15 mouse cellular contexts compared by ENCODE assay signal in the genomic region with DNA sequence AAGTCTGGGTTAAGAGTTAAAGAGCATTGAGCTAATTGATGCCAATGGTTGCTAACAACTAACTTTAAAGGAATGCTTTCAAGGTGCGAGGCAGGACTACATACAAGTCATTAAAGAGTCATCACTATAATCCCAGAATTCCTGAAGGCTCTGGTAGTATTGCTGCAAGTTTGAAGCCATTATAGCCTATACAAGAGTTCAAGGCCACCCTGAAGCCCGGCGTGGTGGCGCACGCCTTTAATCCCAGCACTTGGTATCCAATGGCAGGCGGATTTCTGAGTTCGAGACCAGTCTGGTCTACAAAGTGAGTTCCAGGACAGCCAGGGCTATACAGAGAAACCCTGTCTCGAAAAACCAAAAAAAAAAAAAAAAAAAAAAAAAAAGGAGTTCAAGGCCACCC. TPM values are rescaled to one million over a fixed set of nuclear protein-coding genes. Genes with fewer than 3 reads are reported as not detected.
DNase-seq lines count a peak whose midpoint lies in the region; ATAC-seq and TF ChIP-seq lines count a peak whose summit lies in the region.
"Not testable (repeated sequence)": the region's sequence is repeated elsewhere in the genome, so short reads cannot be mapped to it uniquely, and the experiment has no call there.
"Had no signal": no experiment of that assay in that cellular context is flagged by ENCODE, and none has a peak within 500 bp of the region (broad histone marks: within the 10 kb centered on the region; RNA-seq: fewer than 3 reads in every experiment).

No protein-coding gene starts in this region.

- peak overlapping the region; percentile 92 for H3K4me3 ChIP-seq in embryonic facial prominence, embryonic 14.5 days (ENCODE audit: low read depth, low read length)
- H3K4me3 ChIP-seq in heart, adult 2 months: peak overlapping the region; percentile 87
- peak overlapping the region; percentile 79 for H3K4me3 ChIP-seq in hindbrain, embryonic 15.5 days
- peak overlapping the region; percentile 92 for H3K4me3 ChIP-seq in layer of hippocampus, adult 2 months
- peak overlapping the region; percentile 87 for H3K4me3 ChIP-seq in liver, embryonic 16.5 days (ENCODE audit: low read depth, low read length)
- peak overlapping the region; percentile 56 for H3K4me3 ChIP-seq in midbrain, embryonic 16.5 days (ENCODE audit: low read depth, low read length)
- H3K4me3 ChIP-seq in stomach, postnatal 0 days (ENCODE audit: low read depth, low read length): peak overlapping the region; percentile 91

- DNase-seq in Muller cell, postnatal 12 days (ENCODE audit: inconsistent ontology term): peak; percentile 5
- not testable (repeated sequence) for DNase-seq in embryonic facial prominence, embryonic 14.5 days (ENCODE audit: low spot score); layer of hippocampus, adult 2 months (ENCODE audit: low spot score in 2 of 2); stomach, postnatal 0 days (ENCODE audit: low spot score)
- peak in 1 of 2 experiments; percentile 31 for DNase-seq in heart, adult 2 months

- H3K4me1 ChIP-seq in embryonic facial prominence, embryonic 14.5 days (ENCODE audit: control insufficient read depth, insufficient read depth, low read length): peaks cover 12% of the 10 kb centered on the region
- H3K4me1 ChIP-seq in heart, adult 2 months (ENCODE audit: control insufficient read depth, insufficient read depth, low read length); stomach, postnatal 0 days (replicated peaks; ENCODE audit: control insufficient read depth, insufficient read depth): not testable (repeated sequence)
- H3K4me1 ChIP-seq in hindbrain, embryonic 15.5 days (replicated peaks): peaks cover 22% of the 10 kb centered on the region
- peaks cover 30% of the 10 kb centered on the region for H3K4me1 ChIP-seq in liver, embryonic 16.5 days (ENCODE audit: control insufficient read depth, low read depth, low read length)
- peaks cover 14% of the 10 kb centered on the region for H3K4me1 ChIP-seq in midbrain, embryonic 16.5 days (ENCODE audit: control insufficient read depth, insufficient read depth, low read length)

- peak overlapping the region; percentile 94 for H3K9ac ChIP-seq in embryonic facial prominence, embryonic 14.5 days (ENCODE audit: low read depth, low read length)
- H3K9ac ChIP-seq in heart, adult 2 months (ENCODE audit: low read depth, low read length): not testable (repeated sequence)
- peak overlapping the region; percentile 93; the same call in 1 of the 2 replicates for H3K9ac ChIP-seq in hindbrain, embryonic 15.5 days
- peak overlapping the region; percentile 96 for H3K9ac ChIP-seq in liver, embryonic 16.5 days (ENCODE audit: low read depth, low read length)
- peak overlapping the region; percentile 46; the same call in 1 of the 2 replicates for H3K9ac ChIP-seq in midbrain, embryonic 16.5 days (ENCODE audit: low read depth, low read length)
- H3K9ac ChIP-seq in stomach, postnatal 0 days (ENCODE audit: low read length): peak overlapping the region; percentile 28; the same call in 1 of the 2 replicates

- H3K36me3 ChIP-seq in embryonic facial prominence, embryonic 14.5 days (ENCODE audit: control insufficient read depth, insufficient read depth, low read length): peaks cover 36% of the 10 kb centered on the region
- H3K36me3 ChIP-seq in heart, adult 2 months (ENCODE audit: control insufficient read depth, insufficient read depth, low read length); hindbrain, embryonic 15.5 days; midbrain, embryonic 16.5 days (ENCODE audit: control insufficient read depth, insufficient read depth, low read length); stomach, postnatal 0 days (ENCODE audit: control insufficient read depth, insufficient read depth, low read length): not testable (repeated sequence)
- H3K36me3 ChIP-seq in liver, embryonic 16.5 days (ENCODE audit: control insufficient read depth, insufficient read depth): peaks cover 13% of the 10 kb centered on the region

- ATAC-seq in embryonic facial prominence, embryonic 14.5 days (ENCODE audit: low read depth); hindbrain, embryonic 15.5 days (ENCODE audit: low FRiP score, low read depth); liver, embryonic 16.5 days (ENCODE audit: low read depth); midbrain, embryonic 16.5 days; stomach, postnatal 0 days (ENCODE audit: low FRiP score, low TSS enrichment): not testable (repeated sequence)

- TF ChIP-seq CTCF in heart, adult 2 months (IDR thresholded peaks at IDR 0.05); layer of hippocampus, adult 2 months (conservative IDR thresholded peaks at IDR 0.05); stomach, postnatal 0 days (IDR thresholded peaks at IDR 0.05; ENCODE audit: low read depth): not testable (repeated sequence)

- peak overlapping the region; percentile 84 for H3K4me2 ChIP-seq in embryonic facial prominence, embryonic 14.5 days (ENCODE audit: low read depth, low read length)
- H3K4me2 ChIP-seq in hindbrain, embryonic 15.5 days: peak overlapping the region; percentile 82
- peak overlapping the region; percentile 78 for H3K4me2 ChIP-seq in liver, embryonic 16.5 days (ENCODE audit: low read depth, low read length)
- H3K4me2 ChIP-seq in midbrain, embryonic 16.5 days (ENCODE audit: low read length): peak overlapping the region; percentile 84
- peak overlapping the region; percentile 74 for H3K4me2 ChIP-seq in stomach, postnatal 0 days (replicated peaks; ENCODE audit: low read depth)

- not testable (repeated sequence) for H3K79me2 ChIP-seq in heart, adult 2 months (replicated peaks; ENCODE audit: control insufficient read depth, insufficient read depth, low read length)

- intact Hi-C loops in heart, adult 2 months (cut with DNase I): loop anchor here (10.0 kb wide), 1 partner anchor 365 kb away; a partner anchor contains a TSS

- H3K27ac ChIP-seq in embryonic facial prominence, embryonic 14.5 days (replicated peaks; ENCODE audit: low read depth, low read length): peak overlapping the region; percentile 93
- peak overlapping the region; percentile 98 for H3K27ac ChIP-seq in heart, adult 2 months
- H3K27ac ChIP-seq in hindbrain, embryonic 15.5 days (replicated peaks): peak overlapping the region; percentile 93
- H3K27ac ChIP-seq in layer of hippocampus, adult 2 months: peak overlapping the region; percentile 96
- peak overlapping the region; percentile 96 for H3K27ac ChIP-seq in liver, embryonic 16.5 days (ENCODE audit: low read length)
- H3K27ac ChIP-seq in midbrain, embryonic 16.5 days (ENCODE audit: low read length): peak overlapping the region; percentile 78
- H3K27ac ChIP-seq in stomach, postnatal 0 days (replicated peaks): peak overlapping the region; percentile 97

- WGBS in embryonic facial prominence, embryonic 14.5 days: 28% methylated on average over 8 of the region's 8 CpGs
- 31% methylated on average over 8 of the region's 8 CpGs for WGBS in heart, adult 2 months
- WGBS in hindbrain, embryonic 15.5 days: 28% methylated on average over 8 of the region's 8 CpGs
- 26% methylated on average over 8 of the region's 8 CpGs for WGBS in liver, embryonic 16.5 days (ENCODE audit: insufficient replicate concordance)
- 27% methylated on average over 8 of the region's 8 CpGs for WGBS in midbrain, embryonic 16.5 days
- 22% methylated on average over 8 of the region's 8 CpGs for WGBS in stomach, postnatal 0 days

- not testable (repeated sequence) for H3K27me3 ChIP-seq in embryonic facial prominence, embryonic 14.5 days (replicated peaks; ENCODE audit: control insufficient read depth, insufficient read depth, low read length); heart, adult 2 months (ENCODE audit: control insufficient read depth, insufficient read depth, low read length); hindbrain, embryonic 15.5 days; liver, embryonic 16.5 days (ENCODE audit: control insufficient read depth, insufficient read depth, low read depth, low read length); midbrain, embryonic 16.5 days (ENCODE audit: control insufficient read depth, insufficient read depth, low read depth, low read length); stomach, postnatal 0 days (ENCODE audit: control insufficient read depth, insufficient read depth, low read length)

- TF ChIP-seq POLR2A in heart, adult 2 months (IDR thresholded peaks at IDR 0.05; ENCODE audit: insufficient read depth, low read depth, low read length): not testable (repeated sequence)

- TF ChIP-seq EP300 in heart, adult 2 months (IDR thresholded peaks at IDR 0.05; ENCODE audit: insufficient read depth, low read depth, low read length); stomach, postnatal 0 days (optimal IDR thresholded peaks at IDR 0.05): not testable (repeated sequence)

- not testable (repeated sequence) for H3K9me3 ChIP-seq in embryonic facial prominence, embryonic 14.5 days (ENCODE audit: control insufficient read depth, low read length); hindbrain, embryonic 15.5 days; liver, embryonic 16.5 days (replicated peaks; ENCODE audit: control insufficient read depth, low read length); midbrain, embryonic 16.5 days (replicated peaks; ENCODE audit: control insufficient read depth, low read length, poor library complexity, severe bottlenecking); stomach, postnatal 0 days (ENCODE audit: control insufficient read depth, low read length)

RNA-seq across cellular contexts. Expression of a gene that starts 0.6 kb away (rescaled TPM):
- polyA plus RNA-seq in embryonic facial prominence, embryonic 14.5 days (2014; fragmentation: Nextera tagmentation; extraction: Ambion mirVana): 5.3 and 5.8 TPM in 2 replicates
- 10 to 100 TPM; 13.8 to 13.9 TPM for total RNA-seq in heart, adult 2 months (2021)
- polyA plus RNA-seq in heart, adult 2 months (2012; rRNA removed): 13.5 and 16.9 TPM in 2 replicates
- 6.0 and 7.5 TPM in 2 replicates for polyA plus RNA-seq in hindbrain, embryonic 15.5 days (2015; fragmentation: Nextera tagmentation; extraction: Ambion mirVana)
- 10 to 100 TPM; 38.6 to 41.8 TPM for total RNA-seq in layer of hippocampus, adult 2 months (2021)
- polyA plus RNA-seq in liver, embryonic 16.5 days (2015; fragmentation: Nextera tagmentation; extraction: Ambion mirVana): 1.1 and 1.2 TPM in 2 replicates
- polyA plus RNA-seq in midbrain, embryonic 16.5 days (2015; fragmentation: Nextera tagmentation; extraction: Ambion mirVana): 6.6 and 7.2 TPM in 2 replicates
- polyA plus RNA-seq in stomach, postnatal 0 days (2015; fragmentation: Nextera tagmentation; extraction: Ambion mirVana): 2.2 and 2.3 TPM in 2 replicates

RNA-seq across cellular contexts. Expression of a gene that starts 0.8 kb away (rescaled TPM):
- 21.6 and 30.7 TPM in 2 replicates for polyA plus RNA-seq in embryonic facial prominence, embryonic 14.5 days (2014; fragmentation: Nextera tagmentation; extraction: Ambion mirVana)
- under 1 TPM in 1 of 2 experiments, not detected in 1; 0.25 TPM for total RNA-seq in heart, adult 2 months (2021)
- 0.53 TPM in 1 of 2 replicates, not detected in the other for polyA plus RNA-seq in heart, adult 2 months (2012; rRNA removed)
- 58.8 and 65.2 TPM in 2 replicates for polyA plus RNA-seq in hindbrain, embryonic 15.5 days (2015; fragmentation: Nextera tagmentation; extraction: Ambion mirVana)
- total RNA-seq in layer of hippocampus, adult 2 months (2021): 10 to 100 TPM; 57.8 to 61.1 TPM
- 0.16 and 0.40 TPM in 2 replicates for polyA plus RNA-seq in liver, embryonic 16.5 days (2015; fragmentation: Nextera tagmentation; extraction: Ambion mirVana)
- polyA plus RNA-seq in midbrain, embryonic 16.5 days (2015; fragmentation: Nextera tagmentation; extraction: Ambion mirVana): 70.0 and 73.1 TPM in 2 replicates
- polyA plus RNA-seq in stomach, postnatal 0 days (2015; fragmentation: Nextera tagmentation; extraction: Ambion mirVana): 13.6 and 14.6 TPM in 2 replicates

RNA-seq across cellular contexts. Expression of a gene that starts 4.3 kb away (rescaled TPM):
- 1.5 TPM in 1 of 2 replicates, not detected in the other for polyA plus RNA-seq in embryonic facial prominence, embryonic 14.5 days (2014; fragmentation: Nextera tagmentation; extraction: Ambion mirVana)
- total RNA-seq in heart, adult 2 months (2021): not detected
- polyA plus RNA-seq in heart, adult 2 months (2012; rRNA removed): not detected in 2 replicates
- polyA plus RNA-seq in hindbrain, embryonic 15.5 days (2015; fragmentation: Nextera tagmentation; extraction: Ambion mirVana): 1.2 TPM in 1 of 2 replicates, not detected in the other
- total RNA-seq in layer of hippocampus, adult 2 months (2021): not detected
- polyA plus RNA-seq in liver, embryonic 16.5 days (2015; fragmentation: Nextera tagmentation; extraction: Ambion mirVana): 0.58 and 0.89 TPM in 2 replicates
- polyA plus RNA-seq in midbrain, embryonic 16.5 days (2015; fragmentation: Nextera tagmentation; extraction: Ambion mirVana): 0.41 and 1.0 TPM in 2 replicates
- 3.3 and 3.7 TPM in 2 replicates for polyA plus RNA-seq in stomach, postnatal 0 days (2015; fragmentation: Nextera tagmentation; extraction: Ambion mirVana)
- total RNA-seq: adrenal gland, postnatal 25 days; gastrocnemius, postnatal 10 days; heart, postnatal 4 days; layer of hippocampus, adult 18-20 months; left cerebral cortex, postnatal 25 days; megakaryocyte-erythroid progenitor cell, adult 5-6 weeks had no signal
- polyA plus RNA-seq: cerebellum, adult 2 months had no signal

RNA-seq across cellular contexts. Expression of a gene that starts 5.1 kb away (rescaled TPM):
- polyA plus RNA-seq in embryonic facial prominence, embryonic 14.5 days (2014; fragmentation: Nextera tagmentation; extraction: Ambion mirVana): 31.1 and 32.8 TPM in 2 replicates
- 10 to 100 TPM; 17.9 to 20.4 TPM for total RNA-seq in heart, adult 2 months (2021)
- polyA plus RNA-seq in heart, adult 2 months (2012; rRNA removed): 18.2 and 20.4 TPM in 2 replicates
- 41.9 and 44.6 TPM in 2 replicates for polyA plus RNA-seq in hindbrain, embryonic 15.5 days (2015; fragmentation: Nextera tagmentation; extraction: Ambion mirVana)
- 10 to 100 TPM; 25.8 TPM for total RNA-seq in layer of hippocampus, adult 2 months (2021)
- polyA plus RNA-seq in liver, embryonic 16.5 days (2015; fragmentation: Nextera tagmentation; extraction: Ambion mirVana): 10.4 and 12.5 TPM in 2 replicates
- polyA plus RNA-seq in midbrain, embryonic 16.5 days (2015; fragmentation: Nextera tagmentation; extraction: Ambion mirVana): 30.7 and 35.5 TPM in 2 replicates
- polyA plus RNA-seq in stomach, postnatal 0 days (2015; fragmentation: Nextera tagmentation; extraction: Ambion mirVana): 14.9 and 17.8 TPM in 2 replicates

RNA-seq across cellular contexts. Expression of a gene that starts 5.4 kb away (rescaled TPM):
- polyA plus RNA-seq in embryonic facial prominence, embryonic 14.5 days (2014; fragmentation: Nextera tagmentation; extraction: Ambion mirVana): 14.5 and 16.5 TPM in 2 replicates
- 1 to 10 TPM; 8.7 to 9.2 TPM for total RNA-seq in heart, adult 2 months (2021)
- 14.7 and 17.7 TPM in 2 replicates for polyA plus RNA-seq in heart, adult 2 months (2012; rRNA removed)
- 8.1 and 9.2 TPM in 2 replicates for polyA plus RNA-seq in hindbrain, embryonic 15.5 days (2015; fragmentation: Nextera tagmentation; extraction: Ambion mirVana)
- 1 to 10 TPM; 7.0 to 8.1 TPM for total RNA-seq in layer of hippocampus, adult 2 months (2021)
- 7.8 and 10.2 TPM in 2 replicates for polyA plus RNA-seq in liver, embryonic 16.5 days (2015; fragmentation: Nextera tagmentation; extraction: Ambion mirVana)
- polyA plus RNA-seq in midbrain, embryonic 16.5 days (2015; fragmentation: Nextera tagmentation; extraction: Ambion mirVana): 6.7 and 7.9 TPM in 2 replicates
- polyA plus RNA-seq in stomach, postnatal 0 days (2015; fragmentation: Nextera tagmentation; extraction: Ambion mirVana): 14.0 and 16.3 TPM in 2 replicates
